Mouse (Mus musculus): ENCODE results near the gene Shc3. TPM values are rescaled to one million over a fixed set of nuclear protein-coding genes. Genes with fewer than 3 reads are reported as not detected.

Shc3 gene
- polyA plus RNA-seq, 2 experiments, result 0.12 TPM; not detected in 1

DNA sequence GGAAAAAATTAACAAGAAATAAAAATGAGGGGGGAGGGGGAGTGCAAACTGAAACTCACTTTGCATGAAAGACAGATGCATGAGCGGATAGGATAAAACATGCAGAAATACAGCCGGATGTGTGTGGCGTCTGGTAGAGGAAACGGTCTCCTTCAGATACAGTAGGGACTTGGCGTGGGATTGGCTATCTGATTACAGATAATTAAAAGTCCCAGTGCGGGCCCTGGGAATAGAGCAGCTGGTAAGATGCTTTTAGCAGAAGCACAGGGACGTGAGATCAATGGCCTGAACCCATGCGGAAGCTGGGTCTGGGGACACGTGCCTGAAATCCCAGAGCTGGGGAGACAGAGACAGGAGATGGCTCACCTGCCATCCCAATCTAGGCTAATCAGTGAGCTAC is 75.5 kb downstream of the Shc3 start:
- no peaks in the 10 kb centered on the region for H3K36me3 ChIP-seq (replicated peaks; ENCODE audit: control insufficient read depth, insufficient read depth, low read depth)
- H3K4me2 ChIP-seq (ENCODE audit: low read depth), result no peak overlapping the region
- no peaks in the 10 kb centered on the region for H3K27me3 ChIP-seq (ENCODE audit: control insufficient read depth, insufficient read depth, low read length)
- no peak overlapping the region for H3K9ac ChIP-seq (replicated peaks)
- H3K9me3 ChIP-seq (ENCODE audit: control insufficient read depth, low read length), result no peaks in the 10 kb centered on the region
- no peak for ATAC-seq (ENCODE audit: insufficient read depth)
- H3K27ac ChIP-seq, result no peak overlapping the region
- H3K4me1 ChIP-seq (replicated peaks; ENCODE audit: control insufficient read depth in 2 of 2, insufficient read depth in 2 of 2, low read length in 1 of 2), result no peaks in the 10 kb centered on the region
- no peak for DNase-seq (ENCODE audit: low read depth in 3 of 3, low spot score in 3 of 3)
- WGBS (ENCODE audit: insufficient replicate concordance), result 58% methylated on average over 9 of the region's 9 CpGs
- H3K4me3 ChIP-seq (ENCODE audit: insufficient read depth in 1 of 2, low read depth in 2 of 2, low read length in 2 of 2), result no peak overlapping the region
- TF ChIP-seq CTCF (IDR thresholded peaks at IDR 0.05; ENCODE audit: low read depth) (no peak), EP300 (IDR thresholded peaks at IDR 0.05; ENCODE audit: low read depth) (no peak)

DNA sequence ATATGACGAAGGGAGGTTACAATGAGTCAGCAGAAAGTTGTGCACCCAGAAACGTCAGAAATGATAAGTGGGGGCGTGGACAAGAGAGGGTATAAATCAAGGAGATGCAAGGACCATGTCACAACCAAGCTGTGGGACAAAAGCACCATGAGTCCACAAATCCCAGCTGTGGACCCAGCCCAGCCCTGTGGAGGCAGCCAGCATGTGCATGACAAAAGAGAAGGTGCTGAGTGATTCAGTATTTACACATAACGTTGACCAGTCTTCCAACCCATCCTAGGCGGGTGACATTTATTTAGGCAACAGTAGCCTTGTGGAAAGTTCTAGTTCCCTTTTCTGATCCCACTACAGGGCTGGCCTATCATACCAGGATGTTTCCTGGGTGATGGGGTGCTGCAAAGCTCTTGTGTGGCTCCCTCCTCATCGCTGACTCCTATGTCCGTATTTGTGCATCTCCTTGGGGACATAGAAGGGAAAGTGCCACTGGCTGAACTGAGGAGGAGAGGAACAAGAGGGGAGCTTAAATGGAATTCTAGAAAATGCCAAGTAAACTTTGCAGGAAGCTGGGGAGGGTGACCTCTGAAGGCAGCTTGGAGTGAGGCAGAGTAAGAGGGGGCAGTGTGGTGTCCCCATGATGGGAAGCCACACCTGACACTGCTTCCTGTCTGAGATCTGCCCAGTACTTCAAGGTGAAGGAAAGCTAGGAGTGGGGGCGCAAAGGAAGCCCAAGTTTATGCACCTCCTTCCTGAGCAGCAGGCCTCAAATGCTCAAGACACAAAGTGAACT is 77.4 kb downstream of the Shc3 start:
- 40% methylated on average over 8 of the region's 8 CpGs for WGBS (ENCODE audit: insufficient replicate concordance)
- H3K4me1 ChIP-seq (replicated peaks; ENCODE audit: control insufficient read depth in 2 of 2, insufficient read depth in 2 of 2, low read length in 1 of 2), result no peaks in the 10 kb centered on the region
- H3K9ac ChIP-seq (replicated peaks), result no peak overlapping the region
- no peak overlapping the region for H3K4me2 ChIP-seq (ENCODE audit: low read depth)
- DNase-seq (ENCODE audit: low read depth in 3 of 3, low spot score in 3 of 3) (no peak), ATAC-seq (ENCODE audit: insufficient read depth) (no peak)
- no peak overlapping the region for H3K27ac ChIP-seq
- H3K9me3 ChIP-seq (ENCODE audit: control insufficient read depth, low read length), result no peaks in the 10 kb centered on the region
- no peaks in the 10 kb centered on the region for H3K36me3 ChIP-seq (replicated peaks; ENCODE audit: control insufficient read depth, insufficient read depth, low read depth)
- H3K27me3 ChIP-seq (ENCODE audit: control insufficient read depth, insufficient read depth, low read length), result no peaks in the 10 kb centered on the region
- no peak overlapping the region for H3K4me3 ChIP-seq (ENCODE audit: insufficient read depth in 1 of 2, low read depth in 2 of 2, low read length in 2 of 2)
- TF ChIP-seq EP300 (IDR thresholded peaks at IDR 0.05; ENCODE audit: low read depth), result no peak
- TF ChIP-seq CTCF (IDR thresholded peaks at IDR 0.05; ENCODE audit: low read depth), result no peak

DNA sequence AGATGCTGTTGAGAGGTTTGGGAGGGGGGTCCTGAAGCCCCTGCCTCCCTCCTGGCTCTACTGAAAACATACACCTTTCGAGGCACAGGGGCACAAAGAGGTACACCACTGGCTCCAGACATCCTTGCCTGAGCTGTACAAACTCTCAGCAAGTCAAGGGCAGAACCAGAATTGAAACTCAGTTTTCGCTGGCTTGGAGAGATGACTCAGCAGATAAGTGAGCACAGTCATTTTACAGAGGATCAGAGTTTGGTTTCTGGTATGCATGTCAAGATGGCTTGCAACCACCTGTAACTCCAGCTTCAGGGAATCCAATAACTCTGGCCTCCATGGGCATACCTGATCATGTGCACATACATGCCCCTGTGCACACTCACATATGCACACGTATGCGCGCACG is 79.0 kb downstream of the Shc3 start:
- no peak for DNase-seq (ENCODE audit: low read depth in 3 of 3, low spot score in 3 of 3)
- Histone ChIP-seq H3K27ac (no peak overlapping the region), H3K9me3 (ENCODE audit: control insufficient read depth, low read length) (no peaks in the 10 kb centered on the region), H3K36me3 (replicated peaks; ENCODE audit: control insufficient read depth, insufficient read depth, low read depth) (no peaks in the 10 kb centered on the region), H3K4me1 (replicated peaks; ENCODE audit: control insufficient read depth in 2 of 2, insufficient read depth in 2 of 2, low read length in 1 of 2) (no peaks in the 10 kb centered on the region), H3K4me3 (ENCODE audit: insufficient read depth in 1 of 2, low read depth in 2 of 2, low read length in 2 of 2) (no peak overlapping the region), H3K4me2 (ENCODE audit: low read depth) (no peak overlapping the region), H3K9ac (replicated peaks) (no peak overlapping the region), H3K27me3 (ENCODE audit: control insufficient read depth, insufficient read depth, low read length) (no peaks in the 10 kb centered on the region)
- 72% methylated on average over 6 of the region's 6 CpGs for WGBS (ENCODE audit: insufficient replicate concordance)
- ATAC-seq (ENCODE audit: insufficient read depth), result no peak
- no peak for TF ChIP-seq CTCF (IDR thresholded peaks at IDR 0.05; ENCODE audit: low read depth)
- TF ChIP-seq EP300 (IDR thresholded peaks at IDR 0.05; ENCODE audit: low read depth), result no peak

DNA sequence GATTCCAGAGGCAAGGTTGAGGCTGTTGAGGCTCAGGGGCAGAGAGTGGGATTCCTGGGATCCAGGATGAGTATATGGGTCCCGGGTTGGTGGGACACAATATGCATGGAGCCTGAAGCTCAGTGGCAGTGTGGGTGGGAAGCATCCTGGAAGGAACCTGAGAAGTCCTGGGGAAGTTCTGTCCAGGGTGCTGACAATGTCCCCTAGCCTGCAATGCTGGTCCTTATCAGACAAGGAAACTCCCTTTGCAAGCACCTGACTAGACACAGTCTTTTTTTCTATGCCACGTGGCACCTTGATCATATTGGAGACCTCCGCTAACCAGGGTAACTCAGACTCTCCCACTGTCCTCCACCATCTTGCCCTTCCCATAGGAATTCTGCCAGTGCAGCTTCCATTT is 80.3 kb downstream of the Shc3 start:
- Histone ChIP-seq H3K4me1 (replicated peaks; ENCODE audit: control insufficient read depth in 2 of 2, insufficient read depth in 2 of 2, low read length in 1 of 2) (no peaks in the 10 kb centered on the region), H3K36me3 (replicated peaks; ENCODE audit: control insufficient read depth, insufficient read depth, low read depth) (no peaks in the 10 kb centered on the region), H3K27me3 (ENCODE audit: control insufficient read depth, insufficient read depth, low read length) (no peaks in the 10 kb centered on the region), H3K4me3 (ENCODE audit: insufficient read depth in 1 of 2, low read depth in 2 of 2, low read length in 2 of 2) (no peak overlapping the region), H3K27ac (no peak overlapping the region), H3K4me2 (ENCODE audit: low read depth) (no peak overlapping the region), H3K9me3 (ENCODE audit: control insufficient read depth, low read length) (no peaks in the 10 kb centered on the region), H3K9ac (replicated peaks) (no peak overlapping the region)
- TF ChIP-seq CTCF (IDR thresholded peaks at IDR 0.05; ENCODE audit: low read depth) (no peak), EP300 (IDR thresholded peaks at IDR 0.05; ENCODE audit: low read depth) (no peak)
- WGBS (ENCODE audit: insufficient replicate concordance), result 47% methylated on average over 3 of the region's 3 CpGs
- ATAC-seq (ENCODE audit: insufficient read depth) (no peak), DNase-seq (ENCODE audit: low read depth in 3 of 3, low spot score in 3 of 3) (no peak)

DNA sequence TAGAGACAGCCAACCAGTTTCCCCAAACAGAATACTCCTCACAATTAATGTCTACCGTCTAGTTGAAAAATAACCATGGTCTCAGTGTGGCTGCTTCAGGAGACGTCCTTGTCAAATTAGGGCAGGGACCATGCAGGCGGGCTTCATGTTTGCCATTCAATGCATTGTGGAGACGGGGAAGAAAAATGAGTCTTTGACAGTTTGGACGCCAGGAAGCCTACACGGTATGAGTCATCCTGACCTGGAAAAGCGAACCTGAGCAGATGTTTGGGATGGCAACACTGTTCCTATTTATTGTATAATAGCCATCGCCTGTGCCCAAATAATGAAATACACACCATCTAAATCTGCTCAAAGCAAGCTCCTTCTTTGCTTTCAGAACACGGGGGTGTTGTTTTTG is 83.9 kb downstream of the Shc3 start:
- ATAC-seq (ENCODE audit: insufficient read depth), result no peak
- Histone ChIP-seq H3K27me3 (ENCODE audit: control insufficient read depth, insufficient read depth, low read length) (no peaks in the 10 kb centered on the region), H3K36me3 (replicated peaks; ENCODE audit: control insufficient read depth, insufficient read depth, low read depth) (no peaks in the 10 kb centered on the region), H3K4me3 (ENCODE audit: insufficient read depth in 1 of 2, low read depth in 2 of 2, low read length in 2 of 2) (no peak overlapping the region), H3K9ac (replicated peaks) (no peak overlapping the region), H3K27ac (no peak overlapping the region), H3K4me1 (replicated peaks; ENCODE audit: control insufficient read depth in 2 of 2, insufficient read depth in 2 of 2, low read length in 1 of 2) (no peaks in the 10 kb centered on the region), H3K4me2 (ENCODE audit: low read depth) (no peak overlapping the region), H3K9me3 (ENCODE audit: control insufficient read depth, low read length) (no peaks in the 10 kb centered on the region)
- TF ChIP-seq EP300 (IDR thresholded peaks at IDR 0.05; ENCODE audit: low read depth) (no peak), CTCF (IDR thresholded peaks at IDR 0.05; ENCODE audit: low read depth) (no peak)
- DNase-seq (ENCODE audit: low read depth in 3 of 3, low spot score in 3 of 3), result no peak
- 58% methylated on average over 9 of the region's 9 CpGs for WGBS (ENCODE audit: insufficient replicate concordance)
